Mouse (Mus musculus) forebrain, embryonic 16.5 days (tissue): ENCODE data around the gene Gpr50. TPM values are rescaled to one million over a fixed set of nuclear protein-coding genes. Genes with fewer than 3 reads are reported as not detected.

Source experiments
- ATAC-seq: fragments of 200-750 bp; cut with Nextera tagmentation; 2 replicates; pipeline ENCODE4 v1.8.0; 2017; ENCODE audit warnings: mild to moderate bottlenecking, moderate library complexity
- H3K27ac ChIP-seq: fragments of 300-500 bp; sonication (generic); 2 replicates; pipeline ENCODE4 v1.5.1; 2014; ENCODE audit warnings: low read length, control low read depth
- H3K27me3 ChIP-seq: fragments of 300-500 bp; sonication (generic); replicated peaks from 2 replicates; pipeline ENCODE4 v1.6.1; 2014; ENCODE audit warnings: low read length; ENCODE audit not compliant: control insufficient read depth, insufficient read depth
- H3K36me3 ChIP-seq: fragments of 300-500 bp; sonication (generic); 2 replicates; pipeline ENCODE4 v1.6.1; 2014; ENCODE audit not compliant: control insufficient read depth, insufficient read depth
- H3K4me1 ChIP-seq: fragments of 300-500 bp; sonication (generic); replicated peaks from 2 replicates; pipeline ENCODE4 v1.6.1; 2014; ENCODE audit warnings: low read length; ENCODE audit not compliant: control insufficient read depth, insufficient read depth
- H3K4me2 ChIP-seq: fragments of 300-500 bp; sonication (generic); 2 replicates; pipeline ENCODE4 v1.6.1; 2014; ENCODE audit warnings: mild to moderate bottlenecking, low read length, control low read depth
- H3K4me3 ChIP-seq: fragments of 300-500 bp; sonication (generic); replicated peaks from 2 replicates; pipeline ENCODE4 v1.5.1; 2014; ENCODE audit warnings: mild to moderate bottlenecking, low read length, control low read depth
- H3K9ac ChIP-seq: fragments of 300-500 bp; sonication (generic); replicated peaks from 2 replicates; pipeline ENCODE4 v1.6.1; 2014; ENCODE audit warnings: low read depth, low read length, control low read depth
- H3K9me3 ChIP-seq: fragments of 300-500 bp; sonication (generic); 2 replicates; pipeline ENCODE4 v1.6.1; 2016; ENCODE audit warnings: low read length; ENCODE audit not compliant: control insufficient read depth
- WGBS: fragments of 180-500 bp; shearing (Covaris S2); extraction: QIAGEN DNeasy Blood & Tissue Kit; methylation state at CpG from one replicate; pipeline ENCODE4 v1.1.7; 2014; 5-methylcytosine and 5-hydroxymethylcytosine counted together
- polyA plus RNA-seq: library from polyadenylated mRNA; unstranded; fragments of >200 nt; fragmentation: Nextera tagmentation; extraction: Ambion mirVana; gene quantifications from 2 replicates; pipeline ENCODE4 v1.2.1, GENCODE M21; 2015

Gpr50 gene
- polyA plus RNA-seq, 1 experiment from 2014 or later, result 4.1 TPM

DNA sequence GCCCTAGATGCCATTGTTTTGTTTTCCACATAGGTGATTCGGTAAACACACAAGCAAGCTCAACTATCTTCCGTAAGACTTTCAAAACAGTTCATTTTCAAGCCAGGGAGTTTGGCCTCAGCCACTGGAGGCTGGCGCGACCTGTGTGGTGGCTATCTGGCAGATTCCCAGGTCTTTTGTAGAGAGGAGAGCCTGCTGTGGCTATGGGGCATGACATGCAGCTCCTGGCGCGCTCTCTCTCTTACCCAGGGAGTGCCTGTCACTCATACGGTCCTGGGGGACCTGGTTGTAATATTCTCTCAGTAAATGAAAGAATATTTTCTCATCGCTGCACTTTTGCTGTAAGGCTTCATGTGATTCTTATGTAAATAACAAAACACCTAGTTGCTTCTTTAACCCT, 13.5 kb upstream of the Gpr50 start:
- Histone ChIP-seq H3K27me3 (no peaks in the 10 kb centered on the region), H3K4me1 (peaks cover 3% of the 10 kb centered on the region; the same call in 1 of the 2 replicates), H3K4me3 (no peak overlapping the region), H3K9me3 (no peaks in the 10 kb centered on the region), H3K27ac (no peak overlapping the region), H3K9ac (no peak overlapping the region), H3K36me3 (no peaks in the 10 kb centered on the region), H3K4me2 (no peak overlapping the region)
- WGBS, result 21% methylated on average over 8 of the region's 8 CpGs
- peak; percentile 50; the same call in 1 of the 2 replicates for ATAC-seq

DNA sequence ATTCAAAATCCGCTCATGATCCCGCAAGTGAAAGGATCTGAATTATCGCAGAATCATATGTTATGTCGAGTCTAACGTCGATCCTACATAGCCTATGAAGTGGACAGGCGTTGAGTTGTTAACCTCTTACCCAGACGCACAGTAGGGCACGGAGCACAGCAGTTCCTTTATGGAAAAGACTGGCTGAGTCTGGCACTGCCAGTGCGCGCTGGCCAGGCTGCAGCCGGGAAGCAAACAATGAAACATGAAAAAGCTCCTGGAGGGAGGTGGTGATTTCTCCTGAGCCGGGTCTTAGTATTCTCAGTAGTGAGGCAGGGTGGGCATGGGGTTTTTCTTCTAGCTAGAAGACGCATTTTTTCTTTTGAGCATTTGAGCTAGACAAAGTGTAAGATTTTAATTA, 1.7 kb upstream of the Gpr50 start:
- WGBS, result 23% methylated on average over 14 of the region's 14 CpGs
- no peak for ATAC-seq

DNA sequence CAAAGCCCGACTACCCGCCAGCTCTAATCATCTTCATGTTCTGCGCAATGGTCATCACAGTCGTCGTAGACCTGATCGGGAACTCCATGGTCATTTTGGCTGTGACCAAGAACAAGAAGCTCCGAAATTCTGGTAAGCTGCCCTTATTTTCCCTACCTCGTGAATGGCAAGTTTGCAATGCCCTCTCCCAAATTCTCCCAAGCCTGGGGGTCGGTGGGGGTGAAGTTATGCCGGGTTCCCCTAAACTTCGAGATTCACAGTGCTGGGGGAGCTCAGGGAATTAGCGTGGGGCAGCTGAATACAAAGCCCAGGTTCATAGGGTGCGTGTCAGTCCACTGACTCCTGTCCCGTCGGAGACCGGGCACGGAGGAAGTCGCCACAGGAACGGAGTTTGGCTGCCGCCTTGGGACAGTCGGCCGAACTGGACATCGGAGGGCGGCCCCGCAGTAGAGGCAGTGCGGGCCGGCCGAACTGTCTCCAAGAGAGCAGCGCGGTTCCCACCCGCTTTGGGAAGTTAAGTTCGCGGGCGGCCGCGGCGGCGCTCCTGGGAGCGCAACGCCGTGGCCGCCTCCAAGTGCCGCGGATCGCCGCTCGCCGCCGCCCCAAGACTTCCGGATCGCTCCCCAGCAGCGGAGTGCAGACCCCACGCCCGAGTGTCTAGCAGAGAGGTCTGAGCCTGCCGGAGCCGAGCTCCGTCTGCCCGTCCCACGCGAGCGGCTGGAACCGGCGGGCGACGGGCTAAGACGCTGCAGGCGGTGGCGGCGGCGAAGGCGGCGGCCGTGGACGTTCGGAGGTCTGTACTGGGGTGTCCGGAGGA, 612 bp downstream of the Gpr50 start:
- Histone ChIP-seq H3K27me3 (peaks cover 23% of the 10 kb centered on the region), H3K9ac (peak overlapping the region; percentile 23; the same call in 1 of the 2 replicates), H3K36me3 (no peaks in the 10 kb centered on the region), H3K4me2 (peak overlapping the region; percentile 57), H3K4me3 (peak overlapping the region; percentile 40), H3K4me1 (peaks cover 2% of the 10 kb centered on the region; the same call in 1 of the 2 replicates), H3K9me3 (peaks cover 6% of the 10 kb centered on the region), H3K27ac (no peak overlapping the region)
- ATAC-seq, result peak; percentile 54; the same call in 1 of the 2 replicates
- 20% methylated on average over 69 of the region's 76 CpGs for WGBS

More for the DNA sequence above, 1.7 kb upstream of the Gpr50 start:
- no peaks in the 10 kb centered on the region for H3K36me3 ChIP-seq
- peaks cover 2% of the 10 kb centered on the region; the same call in 1 of the 2 replicates for H3K4me1 ChIP-seq
- H3K4me3 ChIP-seq, result peak overlapping the region; percentile 8
- H3K9me3 ChIP-seq, result peaks cover 6% of the 10 kb centered on the region
- no peak overlapping the region for H3K9ac ChIP-seq
- H3K4me2 ChIP-seq, result peak overlapping the region; percentile 37
- H3K27me3 ChIP-seq, result peaks cover 23% of the 10 kb centered on the region
- H3K27ac ChIP-seq, result no peak overlapping the region

DNA sequence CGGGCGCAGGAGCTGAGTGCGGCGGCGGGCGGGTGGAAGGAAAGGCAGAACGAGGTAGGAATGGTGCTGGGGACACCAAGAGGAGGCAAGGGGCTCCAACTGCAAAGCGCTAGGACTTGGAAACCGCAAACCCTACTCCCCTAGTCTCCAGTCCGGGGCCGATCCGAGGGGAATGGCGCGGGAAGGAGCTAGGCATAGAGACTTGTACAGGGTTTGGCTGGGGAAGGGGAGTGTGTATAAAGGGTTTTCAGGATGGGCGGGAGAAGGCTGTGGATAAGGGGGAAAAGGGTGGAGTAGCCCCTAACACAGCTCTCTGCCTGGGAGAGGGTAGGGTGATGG, 1.2 kb downstream of the Gpr50 start:
- peak; percentile 59 for ATAC-seq

DNA sequence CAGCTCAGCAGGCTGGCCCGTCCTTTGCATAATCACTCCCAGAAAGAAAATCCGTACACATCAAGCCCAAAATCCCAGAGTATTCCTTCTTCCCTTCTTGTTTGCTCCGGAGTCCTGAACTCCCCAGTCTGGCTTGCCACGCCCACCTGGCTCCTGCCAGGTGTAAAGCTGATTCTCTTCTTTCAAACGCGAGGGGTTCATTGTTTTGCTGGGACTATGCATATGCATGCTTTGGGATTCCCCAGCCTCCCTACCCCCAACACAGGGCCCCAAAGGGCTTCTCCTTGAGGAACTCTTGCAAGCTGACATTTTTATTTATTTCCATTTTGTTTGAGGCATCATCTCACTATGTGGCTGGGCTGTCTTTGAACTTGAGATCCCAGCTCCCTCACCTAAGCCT, 6.8 kb downstream of the Gpr50 start:
- no peak overlapping the region for H3K4me3 ChIP-seq
- ATAC-seq, result no peak
- no peak overlapping the region for H3K9ac ChIP-seq
- H3K36me3 ChIP-seq, result no peaks in the 10 kb centered on the region
- H3K9me3 ChIP-seq, result no peaks in the 10 kb centered on the region
- no peaks in the 10 kb centered on the region for H3K4me1 ChIP-seq
- H3K27me3 ChIP-seq, result peaks cover 16% of the 10 kb centered on the region
- 22% methylated on average over 6 of the region's 6 CpGs for WGBS
- no peak overlapping the region for H3K27ac ChIP-seq
- H3K4me2 ChIP-seq, result no peak overlapping the region

More for the DNA sequence above, 1.2 kb downstream of the Gpr50 start:
- H3K9me3 ChIP-seq, result peaks cover 6% of the 10 kb centered on the region
- H3K4me1 ChIP-seq, result peaks cover 2% of the 10 kb centered on the region; the same call in 1 of the 2 replicates
- H3K27me3 ChIP-seq, result peaks cover 25% of the 10 kb centered on the region
- peak overlapping the region; percentile 40 for H3K4me3 ChIP-seq
- peak overlapping the region; percentile 57 for H3K4me2 ChIP-seq
- H3K36me3 ChIP-seq, result no peaks in the 10 kb centered on the region
- H3K27ac ChIP-seq, result no peak overlapping the region
- peak overlapping the region; percentile 23; the same call in 1 of the 2 replicates for H3K9ac ChIP-seq
- 15% methylated on average over 15 of the region's 15 CpGs for WGBS

DNA sequence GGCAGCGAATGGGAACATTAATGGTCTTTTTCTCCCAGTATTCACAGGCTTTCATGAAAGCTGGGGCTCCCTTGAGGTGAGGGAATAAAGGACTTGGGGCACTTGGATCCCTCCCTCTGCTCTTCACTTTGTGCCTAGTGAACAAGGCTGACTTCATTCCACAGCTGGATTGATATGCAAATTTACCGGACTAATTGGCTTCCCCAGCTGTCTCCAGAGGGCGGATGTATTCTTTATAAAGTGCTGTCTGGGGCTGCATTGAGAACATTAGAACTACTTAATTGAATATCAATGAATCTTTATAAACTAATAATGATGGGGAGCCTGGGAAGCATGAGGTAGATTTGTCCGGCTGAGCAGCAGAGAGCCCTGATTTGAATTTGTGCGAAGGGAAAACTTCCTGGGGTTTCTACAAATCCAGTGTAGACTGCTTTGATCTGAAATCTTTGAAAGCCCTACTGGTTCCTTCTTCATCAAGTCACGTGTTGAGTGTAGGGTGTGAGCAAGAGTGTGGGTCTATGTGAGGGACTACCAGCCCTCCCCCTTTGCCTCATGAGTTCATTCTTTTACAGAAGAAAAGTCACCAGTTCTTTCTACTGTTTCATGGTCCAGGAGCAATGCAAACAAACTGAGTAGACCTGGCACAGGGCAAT, 37.5 kb downstream of the Gpr50 start:
- no peak overlapping the region for H3K4me2 ChIP-seq
- no peaks in the 10 kb centered on the region for H3K36me3 ChIP-seq
- 15% methylated on average over 6 of the region's 6 CpGs for WGBS
- ATAC-seq, result peak; percentile 95
- H3K4me3 ChIP-seq, result no peak overlapping the region
- no peak overlapping the region for H3K27ac ChIP-seq
- no peaks in the 10 kb centered on the region for H3K27me3 ChIP-seq
- no peaks in the 10 kb centered on the region for H3K9me3 ChIP-seq
- H3K4me1 ChIP-seq, result 0 out of 2 replicates have a peak, but pooled peaks cover 3% of the 10 kb centered on the region
- H3K9ac ChIP-seq, result no peak overlapping the region

Other genes starting within 250 kb of the Gpr50 start
- 64.6 and 71.6 TPM in 2 replicates for gene Cd99l2, start 170.8 kb upstream of the Gpr50 start, polyA plus RNA-seq
- gene Hmgb3, start 107.7 kb upstream of the Gpr50 start, polyA plus RNA-seq, result 519 and 535 TPM in 2 replicates
- gene Vma21, start 152.3 kb downstream of the Gpr50 start, polyA plus RNA-seq, result 51.2 and 54.8 TPM in 2 replicates